Mouse (Mus musculus) thymus, postnatal 4 days (tissue): Measurements from ENCODE around the gene Gabarap.
"Not testable (repeated sequence)": the region's sequence is repeated elsewhere in the genome, so short reads cannot be mapped to it uniquely, and the experiment has no call there.

Source experiments
- DNase-seq: peaks from one replicate; pipeline ENCODE4 v3.0.0; 2021

Gene Gabarap

GRCm38 (mm10) chr11:70000396-70000898, 9.5 kb downstream of the Gabarap start, which contains the start of gene Dvl2:
Gene Dvl2, plus strand, starts transcription at chr11:70000595.
- peak; percentile 93 for DNase-seq

DNA sequence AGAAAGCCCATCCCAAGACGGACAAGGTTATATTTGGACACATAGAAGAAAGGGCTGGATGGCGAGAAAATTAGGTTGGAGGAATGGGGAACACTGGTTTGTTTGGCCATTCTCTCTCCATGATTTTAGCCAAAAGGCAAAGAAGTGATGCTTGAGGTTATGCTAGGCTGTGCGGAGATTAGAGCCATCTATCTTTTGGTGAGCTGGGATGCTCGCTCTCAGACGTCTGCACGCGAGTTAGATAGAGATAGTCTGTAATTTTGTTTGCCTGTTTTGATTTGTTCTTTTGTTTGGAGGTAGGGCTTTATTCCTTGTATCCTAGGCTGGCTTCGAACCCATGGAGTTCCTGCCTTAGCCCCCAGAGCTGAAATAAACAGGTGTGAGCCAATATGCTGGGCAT, 10.2 kb downstream of the Gabarap start:
- DNase-seq = no peak

DNA sequence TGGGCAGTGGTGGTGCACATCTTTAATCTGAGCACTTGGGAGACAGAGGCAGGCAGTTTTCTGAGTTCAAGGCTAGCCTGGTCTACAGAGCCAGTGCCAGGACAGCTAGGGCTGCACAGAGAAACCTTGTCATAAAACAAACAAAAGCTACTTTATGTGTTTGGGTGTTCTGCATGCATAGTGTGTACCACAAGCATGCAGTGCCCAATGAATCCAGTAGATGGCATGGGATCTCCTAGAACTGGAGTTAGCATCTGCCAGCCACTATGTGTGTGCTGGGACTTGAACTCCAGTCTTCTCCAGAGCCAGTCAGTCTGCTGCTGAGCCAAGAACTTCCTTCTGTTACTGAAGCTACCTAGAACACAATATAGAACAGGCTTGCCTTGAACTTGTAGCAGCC, 10.9 kb downstream of the Gabarap start:
- DNase-seq = peak; percentile 86

- DNase-seq = no peak
Observed at GRCm38 (mm10) chr11:70002471-70002870, 11.5 kb downstream of the Gabarap start.

DNA sequence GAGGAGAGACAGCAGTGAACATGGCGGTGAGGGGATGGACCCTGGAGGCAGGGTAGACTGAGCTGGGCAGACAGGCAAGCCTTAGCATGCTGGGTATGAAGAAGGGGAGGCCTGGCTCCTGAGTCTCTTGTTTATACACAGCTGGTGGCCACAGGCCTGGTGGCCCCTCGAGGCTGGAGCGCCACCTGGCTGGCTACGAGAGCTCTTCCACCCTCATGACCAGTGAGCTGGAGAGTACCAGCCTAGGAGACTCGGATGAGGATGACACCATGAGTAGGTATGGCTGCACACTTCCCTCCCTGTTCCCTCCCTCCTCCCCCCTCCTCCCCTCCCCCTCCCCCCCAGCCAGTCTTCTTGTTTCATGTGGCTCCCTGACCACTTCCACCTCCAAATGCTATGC, 14.6 kb downstream of the Gabarap start:
- peak; percentile 71 for DNase-seq

GRCm38 (mm10) chr11:70010033-70010432, 19.1 kb downstream of the Gabarap start:
- DNase-seq = no peak

DNA sequence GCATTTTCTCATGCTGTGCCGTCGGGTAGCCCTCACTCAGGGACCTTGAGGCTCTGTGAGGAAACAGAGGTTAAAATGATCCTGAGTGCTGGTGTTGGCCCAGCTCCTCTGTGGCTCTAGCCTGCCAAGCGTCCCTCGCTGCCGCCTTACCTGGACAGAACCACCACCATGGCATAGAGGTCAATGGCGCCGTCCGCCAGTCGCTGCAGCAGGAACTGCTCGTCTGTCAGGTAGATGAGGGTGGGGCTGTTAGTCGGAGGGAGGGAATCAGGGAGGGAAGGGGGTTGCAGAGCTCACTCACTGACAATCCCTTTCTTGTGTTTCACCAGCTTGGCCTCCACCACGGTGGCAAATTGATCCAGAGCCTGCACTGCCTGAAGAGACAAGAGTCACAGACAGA, 19.6 kb downstream of the Gabarap start:
- DNase-seq = no peak

GRCm38 (mm10) chr11:70010961-70011360, 20.0 kb downstream of the Gabarap start:
- no peak for DNase-seq

- no peak for DNase-seq
Observed at GRCm38 (mm10) chr11:70012931-70013330, 22.0 kb downstream of the Gabarap start.

- no peak for DNase-seq
Observed at GRCm38 (mm10) chr11:70013408-70013807, 22.5 kb downstream of the Gabarap start.

GRCm38 (mm10) chr11:70014051-70014450, 23.1 kb downstream of the Gabarap start:
- no peak for DNase-seq

GRCm38 (mm10) chr11:70014880-70015558, 24.1 kb downstream of the Gabarap start, which contains the start of gene Acadvl:
Gene Acadvl, minus strand, starts transcription at chr11:70015411.
- peak; percentile 92 for DNase-seq

DNA sequence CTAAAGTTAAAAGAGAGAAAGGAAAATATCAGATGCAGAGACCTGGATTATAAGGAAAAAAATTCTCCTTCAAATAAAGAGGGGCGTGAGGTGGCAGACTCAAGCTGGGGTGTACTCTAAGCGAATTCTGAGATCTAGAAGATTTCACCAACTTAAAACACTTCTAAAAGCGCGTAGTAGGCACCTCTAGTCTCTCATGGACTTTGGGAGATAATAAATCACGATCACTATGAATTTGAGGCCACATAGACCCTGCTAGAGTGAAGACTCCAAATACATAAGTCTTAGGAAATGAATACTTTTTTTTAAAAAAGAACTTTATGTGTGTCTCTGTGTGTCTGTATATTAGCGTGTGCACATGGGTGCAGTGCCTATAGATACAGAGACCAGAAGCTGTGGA, 24.7 kb downstream of the Gabarap start:
- DNase-seq = no peak

GRCm38 (mm10) chr11:70016177-70016576, 25.2 kb downstream of the Gabarap start:
- DNase-seq = not testable (repeated sequence)

- DNase-seq = no peak
Observed at GRCm38 (mm10) chr11:70016669-70017068, 25.7 kb downstream of the Gabarap start, which contains the start of gene Dlg4. Gene Dlg4, plus strand, starts transcription at chr11:70016942.

DNA sequence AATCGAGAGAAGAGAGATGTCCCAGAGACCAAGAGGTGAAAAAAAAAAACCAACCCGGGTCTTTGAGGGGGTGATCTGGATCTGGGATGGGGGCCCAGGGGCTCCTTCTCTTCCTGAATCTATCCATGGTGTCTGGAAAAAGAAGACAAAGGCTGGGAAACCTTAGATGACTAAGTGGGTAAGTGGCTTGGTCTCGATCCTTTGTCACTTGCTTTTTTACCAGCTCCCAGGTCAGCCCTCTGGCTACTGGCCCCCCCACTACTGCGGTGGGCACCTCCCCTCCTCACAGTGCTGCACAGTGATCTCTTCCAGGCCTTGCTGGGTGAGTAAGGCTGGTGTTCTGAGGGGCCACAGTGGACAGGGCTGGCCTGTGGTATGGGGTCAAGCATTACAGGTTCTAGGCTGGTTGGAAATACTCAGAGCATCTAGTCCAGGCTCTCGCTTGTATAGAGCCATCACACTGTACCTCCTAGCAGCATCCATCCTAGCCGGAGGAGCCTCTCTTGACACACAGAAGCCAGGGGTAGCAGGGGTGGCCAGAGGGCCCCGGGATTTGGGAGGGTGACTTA, 26.3 kb downstream of the Gabarap start:
- DNase-seq = no peak

DNA sequence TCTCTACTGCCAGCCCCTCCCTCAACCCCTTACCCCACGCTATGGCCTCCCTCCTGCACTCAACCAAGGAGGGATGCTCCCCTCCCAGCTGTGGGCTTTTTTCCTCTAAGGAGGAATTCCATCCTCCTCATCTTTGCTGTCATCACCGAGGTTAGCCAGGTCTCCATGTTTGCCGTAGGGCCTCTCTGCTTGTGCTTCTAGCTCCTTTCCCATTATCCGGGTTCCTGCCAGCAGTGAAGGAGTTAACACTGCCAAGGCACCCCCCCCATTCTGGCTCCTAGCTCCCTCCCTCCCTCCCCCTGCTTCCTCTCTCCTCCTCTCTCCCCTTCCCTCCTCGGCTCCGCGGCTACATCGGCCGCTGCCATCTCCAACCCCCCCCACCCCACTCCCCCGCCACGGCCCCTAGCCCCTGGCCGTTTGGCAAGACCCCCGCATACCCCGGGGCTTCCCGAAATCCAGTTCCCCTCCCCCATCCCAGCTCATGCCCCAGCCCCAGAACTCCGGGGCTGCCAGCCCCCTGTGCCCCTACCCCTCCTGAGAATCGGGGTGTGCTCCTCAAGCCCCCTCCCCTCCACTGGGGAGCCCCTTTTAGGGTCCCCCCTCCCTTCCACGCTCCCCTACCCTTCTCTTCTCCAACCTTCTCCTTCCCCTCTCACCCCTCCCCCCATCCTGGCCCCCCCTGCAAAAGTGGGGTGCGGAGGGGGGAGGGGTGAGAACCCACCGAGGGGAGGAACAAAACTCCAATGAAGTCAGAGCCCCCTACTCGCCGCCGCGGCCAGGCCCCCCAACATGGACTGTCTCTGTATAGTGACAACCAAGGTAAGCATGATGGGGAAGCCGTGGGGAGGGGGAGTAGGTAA, 27.4 kb downstream of the Gabarap start:
- peak; percentile 72 for DNase-seq

DNA sequence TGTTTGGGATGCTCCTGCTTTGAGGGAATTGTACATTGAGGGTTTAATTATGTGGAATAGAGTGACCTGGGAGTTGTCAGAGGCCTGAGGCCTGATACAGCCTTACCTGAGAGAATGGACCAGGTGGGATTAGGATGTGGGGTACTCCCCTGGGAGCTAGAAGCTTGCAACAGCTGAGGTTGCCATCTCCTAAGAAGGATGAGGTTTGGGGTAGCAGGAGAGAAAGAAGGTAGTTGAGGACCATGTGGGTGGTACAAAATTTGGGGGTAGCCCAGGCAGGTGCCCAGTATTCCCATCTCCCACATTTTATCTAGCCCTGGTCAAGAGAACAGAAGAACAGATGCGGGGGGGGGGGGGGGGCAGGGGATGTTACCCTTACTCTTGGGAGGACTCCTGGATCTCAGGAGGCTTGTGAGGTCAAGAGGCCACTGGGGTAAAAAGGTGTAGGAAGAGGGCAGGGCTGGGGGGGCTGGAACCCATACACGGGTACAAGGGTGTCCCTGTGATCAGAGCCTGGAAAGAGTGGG, 28.6 kb downstream of the Gabarap start:
- no peak for DNase-seq

DNA sequence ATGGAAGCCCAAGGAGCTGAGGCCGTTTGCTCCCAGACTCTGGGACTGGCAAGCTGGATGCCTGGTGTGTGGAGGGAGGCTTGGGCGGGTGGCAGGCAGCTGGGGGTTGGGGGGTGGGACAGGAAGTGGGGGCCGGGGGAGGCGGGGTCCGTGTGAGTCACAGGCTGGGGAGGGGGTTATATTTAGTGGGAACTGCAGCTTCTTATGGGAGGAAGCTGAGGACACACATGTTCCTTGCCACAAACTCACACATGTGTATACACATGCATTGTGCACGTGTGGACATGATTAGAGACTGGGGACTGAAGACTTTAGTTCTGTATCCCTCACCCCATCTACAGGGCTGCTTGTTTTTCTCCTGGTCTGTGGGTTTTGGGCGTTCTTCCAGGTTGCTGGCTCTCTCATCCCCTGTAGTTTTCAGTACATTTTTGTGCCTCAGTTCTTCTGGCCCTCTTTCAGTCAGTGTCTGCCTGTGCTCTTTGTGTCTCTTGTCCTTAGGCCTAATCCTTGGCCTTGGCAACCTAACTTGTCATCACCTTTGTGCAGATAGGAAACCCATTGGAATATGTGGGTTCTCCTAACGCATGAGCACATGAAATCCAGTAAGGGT, 29.2 kb downstream of the Gabarap start:
- DNase-seq = peak; percentile 81

DNA sequence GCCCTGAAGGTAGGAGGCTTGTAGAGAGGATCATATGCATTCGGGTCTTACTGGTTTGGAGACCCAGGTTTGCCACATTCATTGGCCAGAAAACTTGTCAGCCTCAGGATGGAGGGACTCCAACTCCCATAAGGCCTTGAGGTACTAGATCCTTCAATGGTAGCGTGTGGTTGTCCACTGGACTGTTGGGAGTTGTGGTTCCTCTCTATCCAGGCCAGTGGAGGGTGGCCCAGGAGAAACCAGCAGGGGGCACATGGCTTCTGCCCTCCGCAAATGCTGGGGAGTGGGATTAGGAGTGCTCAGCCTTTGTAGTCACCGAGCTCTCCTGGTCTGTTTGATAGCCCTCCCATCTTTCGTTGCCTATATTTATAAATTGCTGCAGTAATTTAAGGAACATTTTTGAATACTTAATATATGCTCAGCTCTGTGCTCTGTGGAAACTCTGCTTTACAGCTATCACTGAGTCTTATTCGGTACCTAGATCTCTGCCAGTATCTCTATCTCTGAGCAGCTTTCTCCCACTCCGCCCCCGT, 29.9 kb downstream of the Gabarap start:
- DNase-seq = peak; percentile 82

- DNase-seq = peak; percentile 98
Observed at GRCm38 (mm10) chr11:70021264-70022132, 30.6 kb downstream of the Gabarap start.
